Mouse (Mus musculus) frontal cortex, postnatal 14 days (tissue): ENCODE measurements around the gene Foxp1.

ENCODE experiments used
- DNase-seq, 2 experiments: peaks; one replicate each; pipeline ENCODE4 v3.0.0; 2022; ENCODE audit warnings: low spot score in 2 of 2

Gene Foxp1

DNA sequence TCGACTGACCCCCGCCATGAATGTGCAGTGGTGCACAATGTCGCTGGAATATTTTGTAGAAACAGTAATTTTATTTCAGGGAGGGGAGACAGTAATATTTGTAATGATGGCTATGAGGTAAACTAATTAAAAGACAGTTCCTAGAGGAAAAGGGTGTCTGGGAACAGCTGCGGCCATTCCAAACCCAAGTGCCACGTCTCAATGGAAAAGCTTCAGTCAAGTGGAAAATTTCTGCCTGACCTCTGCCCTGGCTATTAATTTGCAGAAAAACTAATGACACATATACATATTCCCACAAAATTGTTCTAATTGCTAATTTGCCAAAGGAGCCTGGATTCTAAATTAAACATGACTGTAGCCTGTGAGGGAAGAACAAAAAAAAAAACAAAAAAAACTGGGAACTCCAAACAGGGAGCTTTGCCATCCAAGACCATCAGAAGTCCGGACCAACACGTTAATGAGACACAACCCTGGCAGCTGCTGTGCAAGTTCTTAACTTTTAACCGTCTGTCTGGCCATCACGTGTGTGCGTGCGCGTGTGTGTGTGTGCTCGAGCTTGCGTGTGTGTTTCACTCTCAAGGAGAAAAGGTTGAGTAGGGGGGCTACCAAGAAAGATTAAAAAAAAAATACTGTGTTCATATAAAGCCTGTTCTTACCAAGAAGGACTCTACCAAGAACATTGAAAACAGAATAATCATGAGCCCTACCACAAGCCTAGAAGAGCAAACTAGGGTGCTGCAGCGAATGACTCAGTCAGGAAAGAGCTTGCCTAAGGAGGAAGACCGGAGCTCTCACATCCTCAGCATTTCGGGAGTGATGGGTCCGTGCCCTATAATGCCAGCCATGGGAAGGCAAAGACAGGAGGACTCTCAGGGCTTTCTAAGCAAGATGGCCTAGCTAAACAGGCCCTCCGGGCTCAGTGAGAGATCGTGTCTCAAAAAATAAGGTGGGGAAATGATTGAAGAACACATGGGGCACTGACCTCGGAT is 574.1 kb downstream of the Foxp1 start:
- no peak for DNase-seq

DNA sequence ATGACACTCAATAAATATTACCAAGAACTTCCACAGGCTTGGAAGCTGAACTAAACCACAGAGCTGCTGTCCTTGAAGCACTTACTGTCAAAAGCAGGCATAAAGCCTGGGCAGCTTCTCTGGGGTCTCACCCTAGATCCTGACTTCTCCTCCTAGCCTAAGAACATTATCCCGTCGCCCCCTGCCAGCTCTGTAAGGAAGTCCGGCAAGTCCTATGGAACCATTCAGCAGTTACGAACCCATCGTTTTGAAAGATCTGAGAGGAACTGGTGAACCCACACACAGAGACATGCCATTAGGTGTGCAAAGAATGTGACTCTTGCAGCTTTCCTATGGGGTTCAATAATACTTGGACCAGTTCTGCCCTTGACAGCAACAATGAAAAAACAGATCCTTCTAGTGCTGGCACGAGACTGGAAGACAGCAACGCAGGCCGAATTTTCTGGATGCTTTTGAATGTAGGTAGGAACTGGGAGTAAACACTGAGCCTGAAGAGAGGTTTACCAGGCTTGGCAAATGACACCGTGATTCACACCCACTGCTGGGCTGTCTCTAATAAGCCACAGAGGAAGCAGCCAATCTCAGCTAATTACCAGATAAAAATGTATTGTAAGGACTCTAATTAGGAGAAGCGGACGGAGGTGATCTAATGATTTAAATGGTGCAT is 574.9 kb downstream of the Foxp1 start:
- DNase-seq: no peak

DNA sequence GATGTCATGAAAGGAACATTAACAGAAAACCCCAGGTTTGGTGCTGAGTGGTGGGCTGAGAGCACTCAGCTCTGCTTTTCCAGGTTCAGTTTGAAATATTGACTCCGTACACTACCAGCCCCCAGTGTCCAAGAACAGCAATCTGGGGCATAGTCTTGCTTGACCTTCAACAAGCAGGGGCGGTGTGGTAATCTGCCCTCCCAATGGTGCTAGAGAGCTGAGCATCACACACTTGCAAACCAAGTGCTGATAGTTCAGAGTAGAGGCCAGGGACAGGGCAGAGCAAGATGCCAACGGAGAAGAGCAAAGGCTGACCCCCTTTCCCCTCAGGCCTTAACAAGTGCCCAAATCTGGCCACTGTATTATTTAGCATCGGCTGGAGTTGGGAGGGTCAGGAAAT is 575.8 kb downstream of the Foxp1 start:
- DNase-seq: no peak

DNA sequence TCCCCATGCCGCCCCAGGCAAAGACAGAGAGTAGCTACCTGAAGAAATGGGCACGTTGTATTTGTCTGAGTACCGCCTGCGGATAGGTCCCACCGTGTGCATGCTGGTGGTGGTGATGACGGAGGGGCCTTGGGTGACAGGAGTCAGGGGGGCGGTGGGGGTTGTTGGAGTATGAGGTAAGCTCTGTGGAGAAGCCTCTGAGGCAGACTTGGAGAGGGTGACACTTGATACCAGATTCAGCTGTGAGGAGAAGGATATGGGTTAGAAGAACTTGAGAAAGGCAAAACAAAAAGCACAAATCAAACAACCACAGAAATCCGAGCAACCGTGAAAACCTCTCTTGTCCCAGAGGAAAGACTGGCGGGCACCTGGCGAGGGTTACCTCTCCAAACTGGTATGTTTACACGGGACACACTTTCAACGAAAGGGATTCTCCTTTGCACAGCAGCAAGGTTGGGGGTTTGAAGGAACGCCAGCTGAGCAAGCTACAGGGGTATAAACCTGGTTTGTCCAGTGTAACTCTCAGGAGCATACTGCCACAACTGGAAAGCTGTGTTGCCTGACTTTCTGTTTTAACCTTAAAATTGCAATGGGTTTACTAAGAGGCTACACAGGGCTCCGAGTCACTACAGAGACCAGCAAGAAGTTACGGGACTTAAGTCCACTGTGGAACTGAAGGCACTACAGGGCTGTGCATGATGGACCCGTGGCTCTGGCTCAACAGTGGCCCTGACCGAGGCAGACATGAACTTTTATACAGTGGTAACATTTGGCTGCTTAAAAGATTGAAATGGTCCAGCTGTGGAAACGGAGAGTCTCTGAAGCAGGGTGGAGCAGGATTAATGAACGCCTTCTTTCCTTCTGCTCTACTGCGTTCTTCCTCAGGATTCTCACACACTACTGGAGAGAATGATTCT is 576.8 kb downstream of the Foxp1 start:
- no peak for DNase-seq

DNA sequence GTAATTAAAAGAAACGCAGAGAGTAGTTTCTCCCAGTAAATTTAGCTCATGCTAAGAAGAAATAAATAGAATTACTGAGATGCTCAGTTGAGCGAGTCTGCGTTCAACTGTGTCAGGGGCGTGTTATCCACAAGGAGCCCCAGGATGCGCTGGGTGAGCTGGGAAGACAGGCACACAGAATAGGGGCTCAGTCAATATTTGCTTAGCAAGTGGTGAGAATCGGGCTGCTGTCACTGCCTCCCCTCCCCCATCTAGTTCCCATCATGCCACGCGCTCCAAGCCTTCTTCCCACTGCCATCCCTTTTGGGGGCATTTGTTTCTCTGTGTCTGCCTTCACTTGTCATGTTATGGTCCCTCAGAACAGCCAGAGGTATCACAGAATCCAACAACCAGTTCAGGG is 584.2 kb downstream of the Foxp1 start:
- DNase-seq: no peak

DNA sequence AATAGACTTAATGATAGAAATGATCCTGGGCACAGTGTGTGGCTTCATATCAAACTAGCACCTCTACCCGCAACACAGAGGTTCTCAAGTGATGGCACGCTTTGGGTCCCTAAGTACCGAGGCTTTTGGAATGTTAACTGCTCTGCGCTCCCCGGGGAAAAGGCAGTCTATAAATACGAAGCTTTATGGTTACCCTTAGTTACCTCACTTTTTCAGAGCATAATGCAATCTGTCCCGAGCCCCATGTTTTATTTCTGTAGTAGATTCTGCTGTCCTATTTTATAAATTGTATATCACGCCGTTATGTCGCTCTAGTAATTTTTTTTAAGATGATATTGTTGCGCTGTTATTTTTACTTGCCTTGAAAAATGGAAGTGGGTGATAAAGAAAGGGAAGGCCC is 585.0 kb downstream of the Foxp1 start:
- no peak for DNase-seq

DNA sequence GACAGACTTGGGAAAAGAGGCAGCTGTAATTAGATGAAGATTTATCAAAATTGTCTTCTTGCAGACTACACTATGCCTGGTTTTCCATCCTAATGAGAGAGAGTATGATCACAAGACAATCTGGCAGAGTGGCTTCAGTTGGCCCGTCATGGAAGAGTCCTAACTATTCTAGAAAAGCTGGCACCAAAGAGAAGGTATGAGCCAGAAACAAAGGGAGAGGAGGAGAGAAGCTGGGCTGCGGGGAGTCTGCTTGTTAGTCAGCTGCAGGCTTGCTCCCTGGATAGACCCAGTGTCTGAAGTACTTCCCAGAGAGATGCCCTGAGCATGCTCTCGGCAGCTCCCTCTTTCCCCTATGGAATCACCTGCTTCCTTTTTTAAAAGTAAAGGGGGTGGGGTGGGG is 586.1 kb downstream of the Foxp1 start:
- no peak for DNase-seq

DNA sequence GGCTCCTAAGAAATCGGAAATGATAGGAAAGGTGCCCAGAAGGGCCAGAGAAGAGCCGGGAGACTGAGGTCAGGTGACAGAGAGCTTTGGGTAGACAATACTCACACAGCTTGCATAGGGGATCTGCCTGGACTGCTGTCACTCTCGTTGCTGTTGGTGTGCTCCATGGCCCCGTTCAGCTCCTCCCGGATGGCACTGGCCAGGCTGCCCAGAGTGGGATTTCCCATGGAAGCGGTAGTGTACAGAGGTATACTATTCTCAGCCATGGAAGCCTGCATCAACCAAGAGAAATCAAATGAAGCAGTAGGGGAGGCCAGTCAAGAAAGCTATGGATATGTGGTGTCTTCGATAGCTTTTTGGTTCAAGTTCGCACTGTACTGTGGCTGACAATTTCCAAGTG is 587.4 kb downstream of the Foxp1 start:
- no peak for DNase-seq

DNA sequence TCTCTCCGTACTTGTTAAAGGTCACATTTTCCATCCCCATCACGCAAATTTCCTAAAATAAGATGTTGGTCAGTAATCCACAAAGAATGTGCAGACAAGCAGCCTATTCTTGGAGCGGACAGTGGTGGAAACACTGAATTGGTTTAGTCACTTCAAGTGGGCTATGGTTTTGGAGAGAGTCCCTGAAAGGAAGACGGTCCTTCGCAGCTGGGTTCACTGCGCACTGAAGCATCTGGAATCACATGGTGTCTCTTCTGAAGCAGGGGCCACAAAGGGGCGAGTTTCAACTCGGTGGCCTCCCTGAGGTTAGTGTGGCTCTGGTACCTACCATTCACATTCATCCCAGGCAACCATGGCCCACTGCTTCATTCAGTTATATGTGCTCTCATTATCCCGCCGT is 588.1 kb downstream of the Foxp1 start:
- DNase-seq: no peak

DNA sequence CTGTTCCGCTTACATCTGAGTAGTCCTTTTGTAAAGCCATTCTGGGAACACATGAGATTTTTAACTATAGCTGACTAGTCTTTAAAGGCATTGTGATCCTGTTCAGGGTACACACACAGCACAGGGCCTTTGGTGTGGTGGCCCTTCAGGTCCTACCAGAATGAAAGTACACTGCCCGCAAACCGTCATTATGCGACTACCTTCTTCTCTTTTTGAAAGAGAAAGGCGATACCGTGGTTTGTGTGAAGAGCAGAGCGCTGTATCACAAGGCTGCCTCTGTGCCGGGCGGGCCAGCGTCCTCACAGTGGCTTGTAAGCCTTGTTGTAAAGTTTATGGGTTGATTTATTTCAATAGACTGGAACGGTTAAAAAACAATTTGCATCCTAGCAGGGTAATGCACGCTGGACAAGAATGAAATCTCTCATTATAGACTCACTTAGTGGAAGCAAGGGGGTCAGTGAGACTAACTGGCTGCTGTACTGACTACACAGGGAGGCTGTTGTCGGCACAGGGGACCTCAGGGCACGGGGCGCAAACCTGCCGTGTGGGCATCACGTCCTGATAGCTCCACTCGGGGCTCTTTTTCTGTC is 589.3 kb downstream of the Foxp1 start:
- DNase-seq: no peak

DNA sequence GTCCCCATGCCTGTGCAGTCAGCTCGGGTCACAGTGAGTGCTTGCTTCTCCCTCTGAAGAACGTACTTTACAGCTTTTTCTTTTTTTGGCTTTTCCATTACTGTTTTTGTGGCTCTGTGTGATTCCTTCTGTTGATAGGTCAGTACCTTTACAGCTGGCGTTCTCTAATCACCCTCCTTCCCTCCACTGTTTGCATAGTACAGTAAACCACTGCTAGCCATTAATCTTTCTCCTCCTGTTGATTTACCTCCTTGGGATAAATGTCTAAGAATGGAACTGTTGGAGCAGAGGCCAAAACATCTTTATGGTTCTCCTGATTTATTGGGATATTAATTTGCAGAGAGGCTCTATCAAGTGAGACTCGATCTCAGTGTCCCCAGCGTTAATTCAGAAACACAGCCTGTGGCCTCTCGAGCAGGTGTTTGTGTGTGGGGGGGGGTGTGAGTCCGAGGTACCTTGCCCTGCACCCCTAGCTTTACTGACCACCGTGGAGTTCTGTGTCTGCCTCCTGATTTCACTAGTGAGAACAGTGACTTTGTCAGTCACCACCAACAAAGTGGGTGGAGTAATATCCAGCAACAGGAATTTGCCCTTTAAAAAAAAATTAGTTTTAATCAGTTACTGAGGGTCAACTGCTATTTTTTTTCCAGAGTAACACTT is 590.5 kb downstream of the Foxp1 start:
- DNase-seq: no peak

DNA sequence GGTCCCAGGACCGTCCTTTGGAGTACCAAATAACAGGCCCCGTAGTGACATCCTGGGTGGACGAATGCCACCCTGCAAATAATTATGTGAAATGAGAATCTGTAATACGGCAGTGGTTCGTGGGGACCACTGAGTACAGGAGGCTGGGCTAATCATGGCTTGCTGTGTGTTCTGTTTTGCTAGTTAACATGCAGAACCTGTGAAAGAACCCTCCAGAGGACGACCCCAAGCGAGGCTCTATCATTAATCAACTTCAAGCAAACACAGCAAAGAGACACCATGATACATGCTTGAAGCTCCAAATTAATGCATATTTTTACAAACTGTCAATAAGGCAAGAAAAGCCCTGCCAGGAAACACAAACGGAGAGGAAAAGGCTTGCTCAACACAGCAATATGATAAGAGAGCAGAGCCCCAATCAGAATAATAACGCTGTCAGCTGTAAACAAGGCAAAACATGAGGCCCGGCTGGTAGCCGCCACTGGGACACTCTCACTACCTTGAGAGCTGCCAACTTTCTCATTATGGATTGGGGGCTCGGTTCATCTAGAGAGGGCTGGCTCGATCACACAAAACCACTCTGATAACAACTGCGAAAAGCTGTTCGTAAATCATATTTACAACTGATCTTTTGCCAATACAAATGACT is 591.7 kb downstream of the Foxp1 start:
- no peak for DNase-seq

DNA sequence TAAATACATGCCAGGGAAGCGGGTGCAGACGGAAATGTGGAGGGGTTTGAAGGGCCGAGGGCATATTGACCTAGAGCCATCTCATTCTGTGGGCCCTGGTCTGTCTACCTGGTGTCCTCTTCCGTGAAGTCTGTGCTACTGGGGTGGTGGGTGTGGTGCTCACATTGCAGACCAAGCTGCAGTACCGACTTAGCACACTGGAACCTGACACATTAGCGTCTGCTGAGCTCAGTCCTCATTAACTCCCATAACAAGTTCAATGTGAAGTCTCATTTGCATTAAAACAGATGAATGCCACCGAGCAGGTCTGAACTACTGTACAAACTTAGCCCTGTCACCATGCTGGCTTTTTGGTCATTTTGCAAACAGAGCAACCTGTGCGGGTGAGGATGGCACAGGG is 594.2 kb downstream of the Foxp1 start:
- no peak for DNase-seq

DNA sequence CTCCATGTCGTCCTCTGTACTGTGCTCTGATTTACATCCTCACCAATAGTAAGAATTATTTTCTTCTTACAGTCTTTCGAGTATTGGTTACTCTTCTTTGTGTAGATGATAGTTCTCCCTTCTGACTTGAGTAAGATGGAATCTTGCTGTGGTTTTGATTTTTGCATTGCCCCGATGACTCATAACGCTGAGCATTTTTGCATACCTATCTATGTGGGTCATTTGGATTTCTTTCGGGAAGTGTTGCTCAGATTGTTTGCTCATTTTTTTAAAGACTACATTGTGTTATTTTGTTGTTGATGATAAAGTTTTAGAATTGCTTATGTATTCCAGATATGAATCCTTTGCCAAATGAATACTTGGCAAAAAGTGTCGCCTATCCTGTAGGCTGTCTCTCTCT is 621.3 kb downstream of the Foxp1 start:
- DNase-seq: no peak

DNA sequence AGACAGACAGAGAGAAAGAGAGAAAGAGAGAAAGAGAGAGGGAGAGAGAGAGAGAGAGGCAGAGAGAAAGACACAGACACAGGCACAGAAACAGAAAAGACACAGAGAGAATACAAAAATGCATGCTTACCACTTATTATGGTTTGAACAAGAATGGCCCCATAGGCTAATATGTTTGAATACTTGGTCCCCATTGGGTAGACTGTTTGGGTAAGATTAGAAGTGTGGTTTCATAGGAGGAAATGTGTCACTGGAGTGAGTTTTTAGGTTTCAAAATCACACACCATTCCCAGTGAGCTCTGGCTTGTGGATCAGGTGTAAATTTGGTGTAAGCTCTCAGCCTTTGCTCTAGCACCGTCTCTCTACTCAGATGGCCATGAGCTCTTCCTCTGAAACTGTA is 644.3 kb downstream of the Foxp1 start:
- DNase-seq: no peak

DNA sequence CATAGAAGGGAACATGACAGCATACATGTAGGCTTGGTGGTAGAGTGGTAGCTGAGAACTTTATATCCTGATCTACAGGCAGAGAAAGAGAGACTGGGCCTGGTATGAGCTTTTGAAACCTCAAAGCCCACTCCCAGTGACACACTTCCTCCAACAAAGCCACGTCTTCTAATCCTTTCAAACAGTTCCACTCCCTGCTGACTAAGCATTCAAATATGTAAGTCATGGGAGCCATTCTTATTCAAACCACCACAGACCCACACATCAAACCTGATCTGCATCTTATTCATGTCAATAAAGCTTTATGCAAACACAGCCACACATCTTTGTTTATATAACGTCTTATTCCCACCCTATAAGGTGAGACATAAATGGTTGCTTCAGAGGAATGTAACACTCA is 646.1 kb downstream of the Foxp1 start:
- no peak for DNase-seq
